Mouse (Mus musculus): ENCODE data around the gene Ssbp1.

Ssbp1 gene

DNA sequence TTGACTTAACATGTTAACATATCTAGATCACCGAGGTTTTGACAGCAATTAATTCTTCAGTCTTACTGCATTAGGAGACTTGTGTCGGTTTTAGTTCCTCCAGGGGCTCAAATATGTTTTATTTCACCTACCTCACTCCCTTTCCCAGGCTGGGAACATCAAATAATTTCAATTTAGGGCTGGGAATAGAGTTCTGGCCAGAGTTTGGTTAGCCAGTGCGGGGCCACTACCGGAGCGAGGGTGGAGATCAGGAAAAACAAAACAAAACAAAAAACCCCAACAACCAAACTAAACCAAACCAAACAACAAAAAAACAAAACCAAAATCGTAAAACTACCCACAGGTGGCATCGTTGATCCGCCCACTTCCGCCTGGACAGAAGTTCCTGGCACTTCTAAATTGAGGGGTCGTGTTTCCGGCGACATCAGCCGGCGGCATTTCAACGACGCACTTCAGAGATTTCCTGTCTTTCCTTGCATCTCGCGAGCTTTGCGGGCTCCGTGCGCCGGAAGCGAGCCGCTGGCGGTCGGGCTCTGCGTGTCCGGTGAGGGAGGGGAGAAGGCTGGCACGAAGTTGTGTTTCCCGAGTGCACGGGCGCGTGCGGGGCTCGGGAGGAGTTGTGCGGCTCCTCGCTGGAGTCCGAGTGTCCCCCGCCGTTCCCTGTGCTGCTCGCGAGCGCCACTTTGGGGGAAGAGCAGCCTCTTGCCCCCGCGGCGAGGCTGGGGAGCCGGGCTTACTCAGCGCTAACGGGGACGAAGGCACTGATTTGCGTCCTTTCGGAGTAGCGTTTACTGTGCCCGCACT, at the start of gene Ssbp1:
TSS of gene Ssbp1 (plus strand) at position 437 of the 804 bp plus-strand sequence.
- DNase-seq (ENCODE audit: low spot score): peak; percentile 97

DNA sequence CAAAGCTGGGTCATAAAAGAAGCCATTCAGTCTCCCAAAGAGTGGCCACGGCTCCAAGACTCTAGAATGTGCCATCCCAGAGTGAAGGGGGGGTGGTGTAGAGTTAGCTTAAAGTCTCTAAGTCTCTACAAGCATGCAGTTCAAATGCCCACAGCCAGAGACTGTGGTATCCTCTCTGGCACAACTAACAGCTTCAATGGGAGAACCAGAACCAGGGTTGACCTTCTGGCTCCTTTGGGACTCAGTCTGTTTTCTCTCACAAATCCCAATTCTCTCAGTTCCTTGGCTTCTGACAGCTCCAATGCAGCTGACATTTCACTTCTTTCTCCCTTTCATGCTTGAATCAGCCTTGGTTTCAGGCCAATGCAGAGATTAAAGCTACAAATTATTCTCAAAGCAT, 48.1 kb upstream of the Ssbp1 start:
- no peak for DNase-seq (ENCODE audit: low spot score)

DNA sequence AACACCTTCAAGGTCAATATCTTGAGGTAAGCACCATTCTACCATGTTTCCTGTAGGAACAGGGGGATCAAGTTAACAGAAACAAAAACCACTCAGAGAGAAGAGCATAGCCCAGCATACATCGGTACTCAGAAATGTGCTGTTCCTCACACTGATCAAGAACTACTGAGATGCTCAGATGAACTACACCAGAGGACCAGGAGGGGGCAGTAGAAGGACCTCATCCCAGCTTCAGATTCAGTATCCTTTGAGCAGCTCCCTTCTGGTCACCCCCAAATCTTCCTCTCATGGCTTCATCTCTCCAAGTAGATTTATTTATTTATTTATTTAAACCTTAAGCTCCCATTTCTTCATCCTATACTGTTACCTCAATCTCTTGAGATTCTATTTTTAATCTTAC, 47.4 kb upstream of the Ssbp1 start:
- DNase-seq (ENCODE audit: low spot score): peak; percentile 57

DNA sequence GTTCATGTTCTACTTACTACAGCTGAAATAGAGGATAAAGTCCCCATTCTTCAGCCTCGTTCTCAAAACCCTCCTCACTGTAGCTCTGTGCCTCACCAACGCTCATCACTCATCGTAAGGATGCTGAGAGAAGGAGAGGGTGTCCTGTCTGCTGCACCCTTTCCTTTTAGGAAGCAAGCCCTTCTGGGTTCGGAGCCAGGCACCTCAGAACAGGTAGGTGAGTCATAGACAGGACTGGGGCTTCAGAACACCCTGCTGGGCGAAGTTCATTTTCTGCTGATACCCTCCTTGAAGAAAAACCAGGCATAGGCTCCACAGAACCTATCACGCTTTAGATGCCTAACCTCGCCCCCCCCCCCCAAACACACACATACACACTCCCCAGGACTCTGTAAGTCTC, 43.7 kb upstream of the Ssbp1 start:
- DNase-seq (ENCODE audit: low spot score): no peak

DNA sequence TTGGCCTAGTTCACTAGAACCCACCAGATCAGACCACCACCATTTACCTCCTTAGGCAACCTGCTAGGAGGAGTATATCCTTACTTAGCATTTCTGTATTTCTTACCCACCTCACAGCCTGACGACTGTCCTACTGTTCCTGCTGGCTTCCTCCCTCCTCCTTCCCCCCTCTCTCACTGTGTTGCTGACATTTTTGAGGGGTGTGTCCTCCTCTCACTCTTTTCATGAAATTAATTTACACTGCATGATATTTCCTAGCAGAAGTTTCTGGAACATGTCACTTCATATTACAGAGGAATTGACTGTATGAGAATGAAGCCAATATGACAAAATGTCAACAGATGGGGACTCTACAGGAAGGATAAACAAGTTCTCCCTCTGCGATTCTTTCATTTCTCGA, 42.5 kb upstream of the Ssbp1 start:
- no peak for DNase-seq (ENCODE audit: low spot score)

DNA sequence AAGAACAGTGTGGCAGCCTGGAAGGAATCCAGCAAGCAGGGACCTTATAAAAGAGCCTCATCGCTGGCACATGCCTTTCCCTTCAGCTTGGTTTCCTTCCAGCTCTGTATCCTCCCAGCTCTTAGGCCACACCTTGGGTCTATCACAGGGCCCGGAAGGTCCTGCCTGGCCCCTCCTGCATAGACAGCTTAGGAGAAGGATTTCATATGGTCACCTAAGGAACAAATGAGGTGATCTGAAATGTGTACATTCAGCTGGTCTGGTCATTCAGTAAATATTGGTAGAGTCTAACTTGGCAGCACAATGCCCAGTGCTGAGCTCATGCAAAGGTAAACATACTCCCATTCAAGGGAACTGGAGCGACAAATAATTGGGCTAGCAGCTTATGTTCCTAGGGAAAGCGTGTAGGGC, 41.6 kb upstream of the Ssbp1 start:
- DNase-seq (ENCODE audit: low spot score): no peak

DNA sequence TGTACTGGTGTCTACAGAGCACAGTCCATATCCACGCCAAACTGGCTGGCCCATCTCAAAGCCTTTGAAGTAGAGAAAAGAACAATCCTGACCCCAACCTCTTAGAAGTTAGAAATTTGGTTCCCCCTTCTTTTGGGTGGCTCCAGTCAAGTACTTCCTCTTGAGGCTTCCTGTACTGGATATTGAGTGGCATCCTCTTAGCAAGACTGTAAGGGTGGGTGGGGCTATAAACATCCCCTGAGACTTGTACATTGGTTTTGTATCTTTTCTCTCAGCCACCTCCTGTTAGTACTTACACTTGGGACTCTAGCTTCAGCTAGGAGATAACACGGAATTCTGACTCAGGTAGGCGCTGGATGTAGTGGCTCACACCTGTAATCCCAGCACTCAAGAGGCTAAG, 40.9 kb upstream of the Ssbp1 start:
- no peak for DNase-seq (ENCODE audit: low spot score)

DNA sequence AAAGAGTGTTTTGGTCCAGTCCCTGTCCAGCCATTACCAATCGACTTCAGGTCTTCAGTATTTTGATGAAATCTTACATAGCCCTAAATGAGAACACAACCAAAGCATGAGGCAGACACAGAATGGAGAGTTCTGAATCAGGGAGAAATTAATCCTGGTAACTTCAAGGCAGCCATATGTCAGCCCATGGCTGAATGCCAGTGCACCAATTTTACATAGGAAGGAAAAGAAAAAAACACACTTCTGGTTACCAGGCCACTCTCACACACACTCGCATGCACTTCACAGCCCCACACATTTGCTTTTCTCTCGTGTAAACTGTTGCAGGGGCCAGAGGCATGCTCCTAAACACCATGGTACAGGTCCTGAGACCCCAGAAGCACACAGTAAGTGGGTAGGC, 40.3 kb upstream of the Ssbp1 start:
- DNase-seq (ENCODE audit: low spot score): no peak

DNA sequence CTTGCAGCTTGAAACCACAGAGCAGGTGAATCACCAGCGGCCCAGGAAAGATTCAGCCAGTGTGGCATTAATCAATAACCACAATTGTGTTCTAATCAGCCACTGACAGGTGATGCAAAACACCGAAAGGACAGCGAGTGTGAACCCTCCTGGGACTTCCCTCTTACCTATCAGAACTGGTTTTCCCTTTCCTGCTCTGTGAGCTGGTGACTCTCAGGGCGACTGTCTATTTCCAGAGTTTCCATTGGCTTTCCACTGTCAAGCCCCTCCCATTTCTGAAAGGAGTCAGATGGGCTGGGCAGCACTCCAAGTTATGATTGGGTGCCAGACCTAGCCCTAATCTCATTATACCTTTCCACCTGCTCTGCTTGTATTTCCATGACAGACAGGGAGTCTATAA, 39.8 kb upstream of the Ssbp1 start:
- no peak for DNase-seq (ENCODE audit: low spot score)

DNA sequence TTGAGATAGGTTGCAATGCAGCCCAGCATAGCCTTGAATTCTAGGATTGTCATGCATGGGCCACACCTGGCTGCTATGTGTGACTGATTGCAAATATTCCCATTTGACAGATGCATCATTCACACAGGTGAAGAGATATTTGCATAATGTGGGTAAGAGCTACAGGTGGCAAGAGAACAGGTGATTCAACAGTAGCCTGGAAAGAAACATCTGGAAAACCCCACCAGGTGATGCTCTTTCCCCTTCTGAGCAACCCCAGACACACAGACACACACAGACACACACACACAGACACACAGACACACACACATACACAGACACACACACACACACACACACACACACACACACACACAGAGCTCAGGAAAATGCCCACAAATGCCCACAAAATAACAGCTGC, 39.3 kb upstream of the Ssbp1 start:
- no peak for DNase-seq (ENCODE audit: low spot score)

DNA sequence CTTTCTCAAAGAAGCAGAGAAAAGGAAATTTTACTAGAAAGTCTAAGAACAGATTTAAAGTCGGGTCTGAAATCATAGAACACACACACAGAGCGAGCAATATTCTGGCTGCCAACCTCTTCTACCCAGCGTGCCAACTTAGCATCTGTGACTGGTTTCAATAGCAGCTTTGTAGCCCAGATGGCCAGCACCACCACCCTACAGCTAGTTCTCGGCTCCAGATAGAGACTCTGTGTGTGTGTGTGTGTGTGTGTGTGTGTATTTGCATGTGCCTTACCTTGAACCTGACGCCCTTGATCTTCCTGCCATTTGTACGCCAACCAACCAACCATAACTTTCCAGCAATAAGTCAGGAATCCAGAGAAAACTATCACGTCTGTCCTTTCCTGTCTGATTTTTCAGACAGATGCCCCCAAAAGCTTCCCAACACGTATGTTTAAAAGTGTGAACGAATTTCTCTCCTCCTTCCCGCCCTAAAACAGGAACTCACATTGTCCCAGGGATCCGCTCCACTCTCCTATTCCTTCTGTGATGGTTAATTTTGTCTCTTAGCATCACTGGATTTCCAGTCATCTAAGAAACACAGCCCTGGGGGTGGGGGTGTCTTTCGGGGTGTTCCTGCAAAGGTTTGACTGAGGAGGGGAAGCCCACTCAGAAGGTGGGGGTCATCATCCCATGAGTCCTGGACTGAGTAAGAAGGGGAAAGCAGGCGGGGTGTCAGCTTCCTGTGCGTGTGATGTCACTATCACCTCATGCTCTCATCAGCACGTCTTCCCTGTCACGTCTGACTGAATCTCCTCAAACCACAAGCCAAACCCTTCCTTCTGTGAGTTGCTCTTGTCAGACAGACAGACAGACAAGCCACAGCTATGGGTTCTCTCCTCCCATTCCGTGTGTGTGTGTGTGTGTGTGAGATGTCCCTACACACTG, 38.5 kb upstream of the Ssbp1 start:
- DNase-seq (ENCODE audit: low spot score): no peak

DNA sequence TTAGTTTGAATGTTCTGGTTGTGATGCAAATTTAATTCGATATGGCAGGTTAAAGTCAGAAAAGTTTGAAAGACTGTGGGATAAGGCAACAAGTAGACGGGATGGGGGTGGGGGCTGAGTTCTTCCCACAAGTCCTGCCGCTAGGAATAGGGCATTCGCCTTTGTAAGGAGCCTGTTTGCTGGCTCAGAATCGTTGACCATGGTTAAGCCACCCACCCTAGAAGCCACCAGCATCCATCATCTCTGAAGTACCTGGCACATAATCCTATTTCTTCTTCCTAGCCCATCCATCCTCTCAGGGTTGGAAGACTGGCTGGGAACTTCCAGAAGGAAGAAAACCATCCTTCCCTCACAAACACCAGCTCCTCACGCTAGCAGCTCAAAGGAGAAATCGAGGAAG, 36.5 kb upstream of the Ssbp1 start:
- DNase-seq (ENCODE audit: low spot score): no peak

DNA sequence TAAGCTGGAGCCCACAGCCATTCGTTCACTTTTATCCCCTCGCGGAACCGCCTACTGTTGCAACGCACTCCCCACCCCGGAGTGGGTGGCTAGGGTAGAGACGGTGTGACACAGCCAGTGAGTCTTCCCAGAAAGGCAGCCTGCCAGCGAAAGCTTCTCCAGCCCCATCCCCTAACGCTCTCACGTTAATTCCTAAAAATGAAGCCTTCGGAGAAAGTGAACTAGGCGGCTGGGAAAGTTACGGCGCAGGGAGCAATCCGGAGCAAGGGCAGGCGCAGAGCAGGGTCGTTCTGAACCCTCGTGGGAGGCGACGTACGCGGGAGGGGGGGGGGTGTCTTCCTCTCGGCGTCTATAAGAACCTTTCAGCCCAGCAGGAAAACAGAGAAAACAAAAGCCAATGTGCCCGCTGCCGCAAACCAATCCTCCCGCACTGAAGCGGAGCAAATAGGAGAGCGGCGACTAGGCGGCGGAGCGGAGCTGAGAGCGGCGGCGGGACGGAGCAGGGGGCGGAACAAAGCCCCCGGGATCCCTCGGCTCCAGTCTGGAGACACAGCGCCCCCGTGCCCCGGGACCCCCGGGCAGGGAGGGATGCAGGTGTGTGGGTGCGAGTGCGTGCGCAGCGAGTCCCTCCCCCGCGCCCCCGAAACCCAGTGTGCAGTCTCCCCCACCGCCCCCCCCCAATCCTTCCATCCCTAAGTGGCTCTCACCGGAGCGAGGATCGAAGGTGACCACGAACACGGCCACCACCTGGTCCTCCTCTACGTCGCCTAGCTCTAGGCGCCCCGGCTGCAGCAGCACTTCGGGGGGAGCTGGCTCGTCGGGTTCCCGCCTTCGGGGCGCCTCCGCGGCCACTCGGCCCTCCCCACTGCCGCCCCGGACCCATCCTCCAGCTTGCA, 35.8 kb upstream of the Ssbp1 start:
- DNase-seq (ENCODE audit: low spot score): peak; percentile 64

DNA sequence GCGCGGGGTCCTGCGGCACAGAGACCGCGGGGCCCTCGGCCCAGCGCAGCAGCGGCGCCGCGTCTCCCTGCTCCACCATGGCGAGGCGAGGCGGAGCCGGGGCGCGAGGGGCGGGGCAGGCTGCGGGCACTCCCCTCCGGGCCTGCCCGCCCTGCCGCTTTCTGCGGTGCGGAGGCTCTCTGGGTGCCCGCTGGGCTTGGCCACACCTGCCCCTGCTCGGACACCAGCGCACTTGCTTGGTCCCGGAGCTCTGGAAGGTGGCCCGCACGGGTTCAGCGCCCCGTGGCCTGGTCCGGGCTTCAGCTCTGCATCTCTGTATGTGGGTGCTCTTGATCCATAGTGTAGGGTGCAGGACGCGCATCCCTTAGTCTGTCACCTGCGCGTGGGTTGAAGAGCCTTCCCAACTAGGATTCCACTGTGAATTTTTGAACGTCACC, 35.1 kb upstream of the Ssbp1 start, which contains the start of gene E330009J07Rik:
TSS of gene E330009J07Rik (minus strand) at position 89 of the 437 bp plus-strand sequence.
- peak; percentile 72 for DNase-seq (ENCODE audit: low spot score)

DNA sequence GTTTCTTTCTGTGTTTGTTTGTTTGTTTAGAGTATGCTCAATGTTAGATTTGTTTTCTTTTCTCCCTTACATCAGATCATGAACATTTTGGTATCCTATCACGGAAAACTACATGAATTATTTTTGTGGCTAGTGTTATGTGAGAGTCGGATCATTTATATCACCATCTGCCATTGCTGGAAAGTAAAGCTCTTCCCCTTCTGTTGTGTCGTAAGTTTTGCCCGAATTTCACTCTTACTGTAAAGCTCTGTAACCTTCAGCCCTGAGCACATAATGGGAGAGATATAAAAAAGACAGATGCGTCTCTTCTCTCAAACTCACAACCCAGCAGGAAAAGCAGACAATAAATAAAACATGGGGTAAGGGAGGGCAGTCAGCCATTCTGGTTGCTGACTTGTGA, 32.2 kb upstream of the Ssbp1 start, which contains the start of gene Wee2:
TSS of gene Wee2 (plus strand) at position 153 of the 400 bp plus-strand sequence.
- DNase-seq (ENCODE audit: low spot score): no peak

DNA sequence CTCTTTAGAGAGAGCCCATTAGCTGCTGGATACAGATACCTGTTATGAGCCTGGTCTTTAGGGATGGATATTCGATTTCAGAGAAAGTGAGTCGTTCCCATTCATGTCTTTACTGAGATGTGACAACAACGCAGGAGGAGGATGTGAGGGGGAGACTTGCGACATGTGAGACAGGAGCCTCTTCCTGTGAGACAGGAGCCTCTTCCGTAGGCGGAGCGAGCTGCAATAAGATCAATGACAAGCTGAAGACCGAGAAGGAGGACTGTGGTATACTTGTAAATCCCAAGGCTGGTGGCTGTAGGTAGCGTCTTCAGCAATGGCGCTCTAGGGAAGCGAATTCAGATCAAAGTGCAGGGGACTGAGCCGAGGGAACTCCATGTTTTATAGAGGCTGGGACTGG, 31.4 kb upstream of the Ssbp1 start:
- DNase-seq (ENCODE audit: low spot score): no peak

DNA sequence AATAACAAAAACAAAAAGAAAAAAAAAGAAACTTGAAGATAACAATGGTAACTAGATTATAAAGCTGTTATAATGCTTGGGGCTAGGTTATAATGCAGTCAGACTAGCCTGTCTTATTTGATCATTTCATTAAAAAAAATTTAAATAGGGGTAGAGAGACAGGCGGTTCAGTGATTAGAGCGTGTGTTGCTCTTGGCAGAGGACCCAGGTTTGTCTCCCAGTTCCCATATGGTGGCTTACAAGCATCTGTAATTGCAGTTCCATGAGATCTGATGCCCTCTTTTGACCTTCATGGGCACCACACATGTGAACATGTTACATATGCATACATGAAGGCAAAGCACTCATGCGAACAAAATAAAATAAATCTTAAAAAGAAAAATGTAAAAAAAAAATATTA, 29.9 kb upstream of the Ssbp1 start:
- DNase-seq (ENCODE audit: low spot score): no peak

DNA sequence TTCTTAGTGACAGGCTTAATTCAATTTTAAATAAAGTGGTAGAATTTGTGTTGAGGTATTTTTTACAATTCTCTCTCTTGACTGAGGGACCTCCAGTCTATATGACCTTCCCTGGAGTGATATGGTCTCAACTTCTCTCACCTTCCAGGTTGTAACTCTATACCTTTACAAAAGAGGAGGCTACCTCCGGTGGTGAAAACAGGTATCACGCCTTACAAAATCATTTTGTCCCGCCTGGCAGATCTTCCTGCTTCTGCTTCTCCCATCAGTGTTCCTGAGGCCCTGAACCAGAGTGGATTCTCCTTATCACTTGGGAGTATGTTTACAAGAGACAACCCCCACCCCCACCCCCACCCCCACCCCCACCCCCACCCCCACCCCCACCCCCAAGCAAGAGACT, 29.4 kb upstream of the Ssbp1 start:
- DNase-seq (ENCODE audit: low spot score): no peak

DNA sequence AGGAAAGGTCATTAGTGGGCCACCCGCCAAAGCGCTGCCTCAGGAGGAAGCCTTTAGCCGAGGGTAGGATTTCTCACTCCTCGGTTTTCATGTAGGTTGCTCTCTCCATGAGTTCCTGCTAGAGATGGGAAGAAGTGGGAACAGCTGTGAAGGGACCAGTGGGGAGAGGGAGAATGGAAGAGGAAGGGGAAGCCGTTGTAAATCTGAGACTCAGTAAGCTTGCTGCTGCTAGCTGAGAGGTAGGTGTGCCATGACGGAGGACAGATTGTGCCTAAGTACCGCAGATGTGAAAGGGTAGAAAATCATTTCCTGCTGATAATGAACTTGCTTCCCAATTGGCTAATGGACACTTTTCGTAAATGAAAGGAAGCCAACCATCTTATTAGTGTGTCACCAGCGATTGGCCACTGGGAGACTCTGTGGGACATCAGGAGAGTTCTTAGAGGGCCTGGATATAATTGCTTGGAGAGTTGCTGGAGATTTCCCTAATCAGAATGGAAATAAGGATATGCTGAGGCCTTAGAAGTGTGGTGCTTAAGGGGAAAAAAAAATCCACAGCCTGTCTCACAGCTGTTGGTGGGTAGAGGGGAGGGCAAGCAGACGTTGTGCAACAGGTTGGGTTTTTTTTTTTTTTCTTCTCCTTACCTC, 27.7 kb upstream of the Ssbp1 start:
- DNase-seq (ENCODE audit: low spot score): no peak

DNA sequence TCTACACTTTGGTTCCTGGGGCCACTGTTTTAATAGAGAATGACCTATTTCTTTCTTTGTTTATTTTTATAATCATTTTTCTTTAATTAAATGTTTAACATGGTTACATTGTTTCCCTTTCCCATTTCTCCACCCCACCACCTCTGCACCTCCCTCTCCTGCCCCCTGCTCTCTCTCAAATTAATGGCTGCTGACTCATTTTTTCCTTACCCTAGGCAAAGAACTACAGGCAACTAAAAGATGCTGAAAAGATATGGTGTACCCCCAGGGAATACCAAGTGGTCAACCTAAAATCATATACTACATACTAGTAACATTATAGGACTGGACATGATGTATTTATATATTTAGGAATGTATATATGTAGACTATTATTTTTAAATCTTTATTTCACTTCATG, 22.5 kb upstream of the Ssbp1 start:
- DNase-seq (ENCODE audit: low spot score): no peak

DNA sequence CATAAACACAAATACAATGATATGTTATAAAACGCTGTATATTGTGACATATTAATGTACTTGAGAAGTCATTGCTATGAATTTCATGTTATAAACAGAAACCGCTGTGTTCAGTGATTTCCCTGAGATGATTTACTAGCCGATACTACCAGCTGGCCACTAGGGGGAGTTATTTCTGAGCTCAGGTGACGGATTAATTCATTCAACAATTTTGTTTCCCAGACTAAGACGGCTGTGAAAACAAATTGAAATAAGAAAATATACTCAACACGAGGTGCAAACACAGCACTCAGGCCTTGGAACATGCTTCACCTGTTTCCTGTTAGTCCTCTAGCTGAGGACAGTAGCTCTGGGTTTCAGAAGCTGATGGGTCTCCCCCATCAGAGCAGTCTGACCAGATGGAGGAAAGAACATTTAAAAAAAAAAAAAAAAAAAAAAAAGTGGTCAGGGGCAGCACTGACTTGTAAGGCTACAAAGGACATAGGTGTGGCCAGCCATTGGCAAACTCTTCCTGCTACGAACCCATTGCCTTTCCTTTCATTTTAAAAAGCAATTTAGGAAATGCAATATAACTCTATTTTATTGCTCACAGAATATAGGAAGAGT, 16.6 kb upstream of the Ssbp1 start:
- peak; percentile 49 for DNase-seq (ENCODE audit: low spot score)

Data from embryo, embryonic 10 days (tissue).